Mouse (Mus musculus) embryonic facial prominence, embryonic 13.5 days (tissue): ENCODE data around the gene Rassf2. TPM values are rescaled to one million over a fixed set of nuclear protein-coding genes. Genes with fewer than 3 reads are reported as not detected.

Experiments
- ATAC-seq: fragments of 200-750 bp; cut with Nextera tagmentation; 2 replicates; pipeline ENCODE4 v1.8.0; 2017; ENCODE audit warnings: low read depth; ENCODE audit not compliant: insufficient number of reproducible peaks, insufficient read depth, low FRiP score, low TSS enrichment
- H3K27ac ChIP-seq: fragments of 300-500 bp; sonication (generic); 2 replicates; pipeline ENCODE4 v1.5.1; 2015; ENCODE audit warnings: moderate library complexity, mild to moderate bottlenecking, inconsistent platforms
- H3K27me3 ChIP-seq: fragments of 300-500 bp; sonication (generic); 2 replicates; pipeline ENCODE4 v1.6.1; 2015; ENCODE audit warnings: mild to moderate bottlenecking, inconsistent platforms
- H3K36me3 ChIP-seq: fragments of 300-500 bp; sonication (generic); 2 replicates; pipeline ENCODE4 v1.6.1; 2015; ENCODE audit warnings: mild to moderate bottlenecking, inconsistent platforms
- H3K4me1 ChIP-seq: fragments of 300-500 bp; sonication (generic); 2 replicates; pipeline ENCODE4 v1.6.1; 2015; ENCODE audit warnings: inconsistent platforms
- H3K4me2 ChIP-seq: fragments of 300-500 bp; sonication (generic); 2 replicates; pipeline ENCODE4 v1.6.1; 2015; ENCODE audit warnings: moderate library complexity, mild to moderate bottlenecking, inconsistent platforms
- H3K4me3 ChIP-seq: fragments of 300-500 bp; sonication (generic); 2 replicates; pipeline ENCODE4 v1.5.1; 2015; ENCODE audit warnings: mild to moderate bottlenecking, inconsistent platforms
- H3K9ac ChIP-seq: fragments of 300-500 bp; sonication (generic); 2 replicates; pipeline ENCODE4 v1.6.1; 2015; ENCODE audit warnings: mild to moderate bottlenecking, inconsistent platforms
- H3K9me3 ChIP-seq: fragments of 300-500 bp; sonication (generic); 2 replicates; pipeline ENCODE4 v1.6.1; 2016; ENCODE audit warnings: inconsistent platforms
- WGBS: fragments of 180-500 bp; shearing (Covaris S2); methylation state at CpG from one replicate; pipeline ENCODE4 v1.1.7; 2015; ENCODE audit warnings: mixed read lengths; 5-methylcytosine and 5-hydroxymethylcytosine counted together
- polyA plus RNA-seq: library from polyadenylated mRNA; unstranded; fragments of >200 nt; fragmentation: Nextera tagmentation; extraction: Ambion mirVana; gene quantifications from 2 replicates; pipeline ENCODE4 v1.2.1, GENCODE M21; 2015

Gene Rassf2
- polyA plus RNA-seq, 1 experiment from 2014 or later: 5.0 TPM

DNA sequence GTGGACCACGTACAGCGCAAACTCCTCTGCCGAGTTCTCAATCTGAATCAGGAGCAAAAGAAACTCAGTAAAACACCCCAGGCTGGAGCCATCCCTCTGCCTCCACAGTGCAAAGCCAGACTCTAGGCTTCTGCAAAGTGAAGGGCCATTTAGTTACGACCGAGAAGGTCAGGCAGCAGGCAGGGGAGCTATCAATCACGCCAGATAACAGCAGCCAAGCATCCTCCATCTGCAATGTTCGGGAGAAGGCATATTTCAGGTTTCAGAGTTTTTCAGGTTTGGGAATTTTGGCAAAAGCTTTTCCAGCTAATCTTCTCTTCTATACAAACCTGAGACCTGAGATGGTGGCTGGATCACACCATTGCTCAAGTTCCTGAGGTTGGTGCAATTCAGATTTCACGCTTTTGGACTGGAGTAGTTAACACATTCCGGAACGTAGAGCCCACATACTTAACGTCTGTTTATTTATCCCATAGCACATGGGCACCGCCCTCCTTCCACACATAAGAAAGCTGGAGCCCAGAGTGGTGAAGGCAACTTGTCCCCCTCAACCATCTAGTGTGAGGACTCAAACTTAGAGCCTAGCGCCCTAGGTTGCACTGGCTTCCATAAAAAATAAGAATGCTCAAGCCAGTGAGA lies 28.2 kb downstream of the Rassf2 start:
- ATAC-seq: no peak
- WGBS: 77% methylated on average over 13 of the region's 13 CpGs
- H3K4me1 ChIP-seq: peaks cover 18% of the 10 kb centered on the region
- no peak overlapping the region for H3K4me2 ChIP-seq
- no peak overlapping the region for H3K27ac ChIP-seq
- no peak overlapping the region for H3K9ac ChIP-seq
- no peaks in the 10 kb centered on the region for H3K36me3 ChIP-seq
- no peak overlapping the region for H3K4me3 ChIP-seq
- no peaks in the 10 kb centered on the region for H3K27me3 ChIP-seq
- H3K9me3 ChIP-seq: no peaks in the 10 kb centered on the region

DNA sequence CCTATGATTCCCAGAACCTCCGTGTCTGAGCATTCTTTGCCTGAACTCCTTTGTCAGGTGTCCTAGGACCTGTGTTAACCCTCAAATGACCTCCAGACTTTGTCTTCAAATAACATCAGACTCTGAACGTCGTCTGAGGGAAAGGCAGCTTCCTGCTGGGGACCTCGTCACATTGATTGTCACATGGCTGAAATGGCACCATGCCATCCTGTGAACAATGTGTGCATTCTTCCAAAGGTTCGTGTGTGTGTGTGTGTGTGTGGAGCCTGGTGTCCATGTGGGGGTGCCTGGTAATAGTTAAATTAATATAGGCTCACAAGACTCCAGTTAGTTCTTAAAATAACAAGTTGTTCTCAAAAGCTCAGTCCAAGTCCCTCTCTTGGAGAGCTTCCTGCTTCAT lies 32.7 kb downstream of the Rassf2 start:
- Histone ChIP-seq H3K4me1 (peaks cover 10% of the 10 kb centered on the region; the same call in 1 of the 2 replicates), H3K36me3 (no peaks in the 10 kb centered on the region), H3K27me3 (no peaks in the 10 kb centered on the region), H3K9me3 (no peaks in the 10 kb centered on the region), H3K4me3 (no peak overlapping the region), H3K27ac (no peak overlapping the region), H3K9ac (no peak overlapping the region), H3K4me2 (no peak overlapping the region)
- WGBS: 37% methylated on average over 5 of the region's 5 CpGs
- no peak for ATAC-seq

DNA sequence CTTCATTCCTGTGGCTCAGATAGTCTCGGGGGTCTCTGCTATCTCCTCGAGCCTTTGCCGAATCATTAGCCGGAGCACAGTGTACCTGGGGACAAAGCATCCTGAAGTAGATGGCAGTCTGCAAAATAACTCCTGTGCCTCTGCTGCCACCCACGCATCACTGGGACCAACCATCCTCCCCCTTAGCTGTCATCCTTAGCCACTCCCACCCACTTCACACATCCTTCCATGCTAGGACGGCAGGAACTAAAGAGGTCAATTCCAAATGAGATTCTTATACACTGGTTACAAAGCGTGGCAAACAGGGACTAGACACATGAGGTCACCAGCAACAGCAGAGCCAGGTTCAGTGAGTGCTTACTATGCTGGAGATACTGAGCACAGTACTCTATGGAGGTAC lies 33.7 kb downstream of the Rassf2 start:
- H3K9ac ChIP-seq: no peak overlapping the region
- WGBS: 82% methylated on average over 7 of the region's 7 CpGs
- H3K27me3 ChIP-seq: no peaks in the 10 kb centered on the region
- H3K9me3 ChIP-seq: no peaks in the 10 kb centered on the region
- H3K4me1 ChIP-seq: peaks cover 12% of the 10 kb centered on the region; the same call in 1 of the 2 replicates
- no peak for ATAC-seq
- H3K4me2 ChIP-seq: no peak overlapping the region
- no peak overlapping the region for H3K4me3 ChIP-seq
- H3K36me3 ChIP-seq: no peaks in the 10 kb centered on the region
- no peak overlapping the region for H3K27ac ChIP-seq

DNA sequence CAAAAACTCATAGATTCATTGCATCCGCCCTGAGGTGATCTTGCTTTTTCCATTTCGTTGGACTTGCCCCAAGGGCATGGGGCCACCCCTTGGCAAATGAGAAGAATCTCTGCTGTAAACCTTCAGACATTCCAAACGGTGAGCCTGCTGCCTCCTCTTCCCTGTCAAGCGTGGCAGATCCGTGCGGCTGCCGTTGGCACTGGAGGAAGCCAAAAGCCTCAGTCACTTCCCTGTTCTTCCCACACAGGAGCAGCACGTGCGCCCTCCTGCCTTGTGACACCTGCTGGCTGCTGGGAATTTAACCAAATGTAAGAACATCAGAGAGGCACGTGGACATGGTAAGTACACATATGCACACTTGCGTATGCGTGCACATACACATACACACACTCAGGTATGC lies 34.3 kb downstream of the Rassf2 start:
- WGBS: 86% methylated on average over 12 of the region's 12 CpGs
- Histone ChIP-seq H3K4me2 (no peak overlapping the region), H3K9me3 (no peaks in the 10 kb centered on the region), H3K36me3 (no peaks in the 10 kb centered on the region), H3K4me1 (peaks cover 12% of the 10 kb centered on the region; the same call in 1 of the 2 replicates), H3K9ac (no peak overlapping the region), H3K4me3 (no peak overlapping the region), H3K27me3 (no peaks in the 10 kb centered on the region), H3K27ac (no peak overlapping the region)
- no peak for ATAC-seq

DNA sequence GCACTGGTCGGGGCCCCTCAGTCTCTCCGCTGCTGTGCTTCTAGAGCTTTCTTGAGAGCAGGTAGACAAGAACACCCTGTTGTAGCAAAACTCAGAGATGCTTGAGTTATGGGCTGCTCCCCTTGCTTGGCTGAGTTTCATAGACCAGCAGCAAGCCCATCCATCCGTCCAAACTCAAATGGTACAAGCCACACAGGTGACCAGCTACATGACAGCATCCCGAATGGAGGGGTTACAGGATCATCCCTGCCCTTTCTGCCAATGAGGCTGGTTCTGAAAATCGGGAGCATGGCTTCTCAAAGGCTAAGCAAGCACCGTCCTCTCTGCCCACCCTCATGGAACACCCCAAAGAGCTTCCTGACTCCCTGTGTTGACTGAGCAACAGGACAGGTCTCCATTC lies 35.1 kb downstream of the Rassf2 start:
- 90% methylated on average over 6 of the region's 6 CpGs for WGBS
- no peak for ATAC-seq
- Histone ChIP-seq H3K9me3 (no peaks in the 10 kb centered on the region), H3K4me1 (peaks cover 12% of the 10 kb centered on the region; the same call in 1 of the 2 replicates), H3K4me3 (no peak overlapping the region), H3K27me3 (no peaks in the 10 kb centered on the region), H3K4me2 (no peak overlapping the region), H3K36me3 (no peaks in the 10 kb centered on the region), H3K9ac (no peak overlapping the region), H3K27ac (no peak overlapping the region)

DNA sequence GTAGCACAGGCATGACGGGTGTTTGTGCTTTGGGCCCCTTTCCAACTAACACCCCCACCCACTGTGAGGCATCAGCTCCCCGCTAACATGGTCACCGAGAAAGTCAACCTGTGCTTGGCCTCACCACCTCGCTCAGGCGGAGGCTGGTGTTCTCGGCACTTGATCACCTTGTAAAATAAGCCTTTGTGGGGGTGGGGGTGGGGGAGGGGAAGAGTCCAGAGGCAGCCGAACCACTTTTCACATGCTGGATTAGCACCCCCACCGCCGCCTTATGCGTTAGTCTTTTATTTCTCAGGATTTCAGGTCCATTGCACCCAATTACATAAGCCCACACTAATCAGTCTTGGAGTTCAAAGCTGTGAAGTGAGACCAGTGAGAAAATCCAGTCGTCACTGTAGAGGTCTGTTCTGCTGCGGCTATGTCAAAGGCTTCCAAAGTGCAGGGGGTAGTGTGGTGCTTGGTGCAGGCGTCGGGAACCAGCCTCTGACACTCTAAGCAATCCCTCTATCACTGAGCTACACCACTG lies 36.4 kb downstream of the Rassf2 start:
- no peak overlapping the region for H3K9ac ChIP-seq
- H3K4me3 ChIP-seq: no peak overlapping the region
- H3K9me3 ChIP-seq: no peaks in the 10 kb centered on the region
- H3K27ac ChIP-seq: no peak overlapping the region
- no peaks in the 10 kb centered on the region for H3K36me3 ChIP-seq
- ATAC-seq: no peak; the same call in 1 of the 2 replicates
- 44% methylated on average over 14 of the region's 14 CpGs for WGBS
- H3K4me1 ChIP-seq: peaks cover 12% of the 10 kb centered on the region; the same call in 1 of the 2 replicates
- H3K4me2 ChIP-seq: no peak overlapping the region
- no peaks in the 10 kb centered on the region for H3K27me3 ChIP-seq

DNA sequence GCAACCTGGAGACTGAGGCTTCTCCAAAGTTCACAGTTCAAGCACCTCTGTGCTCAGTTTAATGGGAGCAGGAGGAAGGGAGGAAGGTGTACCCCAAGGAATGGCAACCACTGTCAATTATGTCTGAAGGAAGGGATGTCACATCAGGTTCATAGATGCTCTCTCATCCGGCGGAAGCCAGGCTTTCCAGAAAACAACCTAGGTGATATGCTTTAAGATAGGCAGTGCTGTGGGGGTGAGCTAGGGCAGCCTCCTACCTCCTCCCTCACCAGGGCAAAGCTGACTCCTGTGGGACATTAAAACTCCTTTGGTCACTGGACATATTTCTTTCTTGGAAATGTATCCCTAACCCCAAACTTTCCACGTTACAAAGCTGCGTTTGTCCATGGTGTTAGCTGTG lies 36.9 kb downstream of the Rassf2 start:
- Histone ChIP-seq H3K9ac (no peak overlapping the region), H3K4me1 (peaks cover 12% of the 10 kb centered on the region; the same call in 1 of the 2 replicates), H3K9me3 (no peaks in the 10 kb centered on the region), H3K36me3 (no peaks in the 10 kb centered on the region), H3K4me2 (no peak overlapping the region), H3K4me3 (no peak overlapping the region), H3K27ac (no peak overlapping the region), H3K27me3 (no peaks in the 10 kb centered on the region)
- no peak for ATAC-seq
- 79% methylated on average over 4 of the region's 4 CpGs for WGBS

DNA sequence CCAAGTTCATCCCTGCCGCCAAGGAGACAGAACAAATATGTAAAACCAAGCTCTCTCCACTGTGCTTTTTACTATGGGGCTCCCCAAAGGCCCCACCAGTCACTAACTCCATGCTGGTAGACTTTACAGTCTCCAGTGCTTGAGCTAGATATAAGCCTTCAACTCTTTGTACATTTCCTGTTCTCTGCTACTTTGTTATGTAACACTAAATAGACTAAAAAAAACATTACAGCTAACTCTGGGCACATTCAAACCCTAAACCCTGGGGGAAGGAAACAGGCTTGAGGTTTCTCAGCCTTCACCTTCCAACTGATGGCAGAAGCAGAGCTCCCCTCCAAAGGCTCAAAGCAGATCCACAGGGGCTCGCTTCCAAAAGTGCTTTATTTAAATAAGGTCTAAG lies 37.6 kb downstream of the Rassf2 start:
- Histone ChIP-seq H3K27ac (no peak overlapping the region), H3K4me1 (peaks cover 12% of the 10 kb centered on the region; the same call in 1 of the 2 replicates), H3K36me3 (no peaks in the 10 kb centered on the region), H3K4me3 (no peak overlapping the region), H3K4me2 (no peak overlapping the region), H3K9me3 (no peaks in the 10 kb centered on the region), H3K9ac (no peak overlapping the region), H3K27me3 (no peaks in the 10 kb centered on the region)
- ATAC-seq: no peak
- 84% methylated on average over 2 of the region's 2 CpGs for WGBS

DNA sequence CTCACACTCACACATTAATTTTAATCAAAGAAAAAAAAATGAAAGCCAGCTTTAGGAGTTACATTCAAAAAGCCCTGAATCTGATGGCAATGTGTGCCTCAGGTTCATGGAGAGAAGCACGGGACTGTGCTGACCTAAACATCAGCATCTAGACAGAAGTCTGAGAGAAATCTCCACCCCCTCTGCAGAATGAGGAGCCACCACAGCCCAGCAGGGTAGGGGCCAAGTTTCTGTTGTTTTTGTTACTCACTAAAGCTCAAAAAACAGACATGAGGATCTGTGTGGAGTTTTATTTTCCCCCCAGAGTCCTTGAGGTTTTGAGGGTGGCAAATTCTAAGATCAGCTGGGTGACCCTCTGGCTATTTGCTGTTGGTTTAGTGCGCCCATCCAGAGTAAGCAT lies 41.5 kb downstream of the Rassf2 start:
- H3K36me3 ChIP-seq: no peaks in the 10 kb centered on the region
- H3K9me3 ChIP-seq: no peaks in the 10 kb centered on the region
- H3K27ac ChIP-seq: no peak overlapping the region
- no peak overlapping the region for H3K4me2 ChIP-seq
- 73% methylated on average over 2 of the region's 2 CpGs for WGBS
- peaks cover 11% of the 10 kb centered on the region; the same call in 1 of the 2 replicates for H3K4me1 ChIP-seq
- no peak overlapping the region for H3K9ac ChIP-seq
- no peak for ATAC-seq
- no peaks in the 10 kb centered on the region for H3K27me3 ChIP-seq
- H3K4me3 ChIP-seq: no peak overlapping the region

DNA sequence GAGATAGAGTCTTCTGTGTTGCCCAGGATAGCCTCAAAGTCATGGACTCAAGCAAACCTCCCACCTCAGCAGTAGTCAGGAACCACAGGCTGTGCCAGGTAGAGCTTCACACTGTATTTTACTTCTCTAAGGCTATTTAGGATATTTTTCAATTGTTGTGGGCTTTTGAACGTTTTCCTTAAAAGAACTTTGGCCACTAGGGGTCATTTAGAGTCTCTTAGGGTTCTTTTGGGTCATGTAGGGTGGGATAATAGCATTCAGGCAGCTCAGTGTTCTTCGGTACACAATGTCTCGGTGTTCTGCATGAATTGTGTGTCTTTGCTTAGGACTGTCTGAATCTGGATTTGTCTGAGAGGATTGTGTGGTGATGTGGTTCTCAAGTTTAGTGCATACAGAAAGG lies 42.1 kb downstream of the Rassf2 start:
- Histone ChIP-seq H3K4me2 (no peak overlapping the region), H3K27me3 (no peaks in the 10 kb centered on the region), H3K36me3 (no peaks in the 10 kb centered on the region), H3K4me3 (no peak overlapping the region), H3K4me1 (peaks cover 5% of the 10 kb centered on the region; the same call in 1 of the 2 replicates), H3K9ac (no peak overlapping the region), H3K9me3 (no peaks in the 10 kb centered on the region), H3K27ac (no peak overlapping the region)
- no peak for ATAC-seq
- WGBS: 47% methylated on average over 3 of the region's 3 CpGs

DNA sequence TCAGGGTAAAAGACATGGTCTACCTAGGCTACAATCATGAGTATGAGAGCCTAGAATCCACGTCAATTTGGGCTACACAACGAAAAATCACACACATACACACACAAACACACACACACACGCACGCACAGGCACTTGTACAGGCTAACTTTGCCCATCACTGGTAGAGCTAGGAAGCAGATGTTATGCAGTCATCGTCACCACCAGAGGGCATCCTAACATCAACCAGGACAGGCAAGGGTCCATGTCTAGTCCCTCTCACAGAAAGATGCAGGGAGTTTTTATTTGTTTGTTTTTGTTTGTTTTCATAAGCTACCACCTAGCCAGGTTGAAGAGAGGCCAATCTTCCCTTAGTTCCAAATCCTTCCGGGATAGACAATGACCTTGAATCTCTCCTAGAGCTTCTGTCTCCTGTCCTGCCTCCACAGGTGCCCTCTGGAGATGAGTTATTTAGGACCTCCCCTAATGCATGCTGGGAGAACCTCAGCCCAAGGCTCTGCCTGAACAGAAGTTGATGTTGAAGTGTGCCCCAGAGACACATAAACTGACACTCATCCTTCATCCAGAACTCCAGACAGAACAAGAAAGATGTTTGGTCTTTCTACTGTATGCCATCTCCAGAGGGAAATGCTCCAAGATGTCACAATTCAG lies 47.4 kb downstream of the Rassf2 start:
- Histone ChIP-seq H3K4me1 (no peaks in the 10 kb centered on the region), H3K4me2 (no peak overlapping the region), H3K27ac (no peak overlapping the region), H3K27me3 (no peaks in the 10 kb centered on the region), H3K9me3 (0 out of 2 replicates have a peak, but pooled peaks cover 6% of the 10 kb centered on the region), H3K36me3 (no peaks in the 10 kb centered on the region), H3K4me3 (no peak overlapping the region), H3K9ac (no peak overlapping the region)
- WGBS: 18% methylated on average over 6 of the region's 6 CpGs
- peak; percentile 62; the same call in 1 of the 2 replicates for ATAC-seq

DNA sequence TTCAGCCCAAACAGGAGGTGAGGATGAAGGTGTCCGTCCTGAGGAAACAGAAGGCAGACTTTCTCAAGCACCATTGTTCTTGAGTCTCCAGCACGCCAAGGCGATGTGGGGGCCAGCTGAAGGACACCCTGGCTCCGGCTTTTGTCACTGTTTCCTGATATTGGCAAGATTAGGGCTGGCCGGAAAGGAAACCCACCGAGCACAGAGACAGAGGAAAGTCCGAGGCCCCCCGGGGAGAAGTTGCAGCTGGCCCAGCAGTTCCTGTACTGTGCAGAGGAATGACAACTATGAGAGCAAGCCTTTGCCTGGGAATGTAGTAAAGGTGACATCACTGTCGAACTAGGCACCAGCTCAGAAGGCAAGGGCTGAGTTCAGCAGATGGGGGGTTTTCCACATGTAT lies 49.2 kb downstream of the Rassf2 start:
- Histone ChIP-seq H3K9me3 (0 out of 2 replicates have a peak, but pooled peaks cover 11% of the 10 kb centered on the region), H3K4me3 (no peak overlapping the region), H3K36me3 (no peaks in the 10 kb centered on the region), H3K27ac (no peak overlapping the region), H3K4me1 (no peaks in the 10 kb centered on the region), H3K4me2 (no peak overlapping the region), H3K9ac (no peak overlapping the region), H3K27me3 (no peaks in the 10 kb centered on the region)
- no peak for ATAC-seq
- WGBS: 48% methylated on average over 9 of the region's 9 CpGs
